Mouse (Mus musculus) embryonic facial prominence, embryonic 14.5 days (tissue): Measurements from ENCODE around the gene Leng8. TPM values are rescaled to one million over a fixed set of nuclear protein-coding genes. Genes with fewer than 3 reads are reported as not detected.
A peak's percentile ranks its signal among the peaks of the same experiment; 100 is the strongest.

Experiments used
- ATAC-seq: fragments of 200-750 bp; cut with Nextera tagmentation; 2 replicates; pipeline ENCODE4 v1.8.0; 2017; ENCODE audit warnings: low read depth, moderate number of reproducible peaks, moderate TSS enrichment
- DNase-seq: peaks from one replicate; pipeline ENCODE4 v3.0.0-alpha.2; 2015; ENCODE audit warnings: low spot score
- H3K27ac ChIP-seq: fragments of 300-500 bp; sonication (generic); replicated peaks from 2 replicates; pipeline ENCODE4 v1.5.1; 2014; ENCODE audit warnings: low read depth, mild to moderate bottlenecking, low read length, moderate library complexity
- H3K27me3 ChIP-seq: fragments of 300-500 bp; sonication (generic); replicated peaks from 2 replicates; pipeline ENCODE4 v1.6.1; 2014; ENCODE audit warnings: low read length; ENCODE audit not compliant: control insufficient read depth, insufficient read depth
- H3K36me3 ChIP-seq: fragments of 300-500 bp; sonication (generic); 2 replicates; pipeline ENCODE4 v1.6.1; 2014; ENCODE audit warnings: low read length, mixed read lengths; ENCODE audit not compliant: control insufficient read depth, insufficient read depth
- H3K4me1 ChIP-seq: fragments of 300-500 bp; sonication (generic); 2 replicates; pipeline ENCODE4 v1.6.1; 2014; ENCODE audit warnings: antibody characterized with exemption, low read length; ENCODE audit not compliant: control insufficient read depth, insufficient read depth
- H3K4me2 ChIP-seq: fragments of 300-500 bp; sonication (generic); 2 replicates; pipeline ENCODE4 v1.6.1; 2014; ENCODE audit warnings: low read depth, mild to moderate bottlenecking, low read length, moderate library complexity, mixed read lengths
- H3K4me3 ChIP-seq: fragments of 300-500 bp; sonication (generic); 2 replicates; pipeline ENCODE4 v1.5.1; 2014; ENCODE audit warnings: low read depth, mild to moderate bottlenecking, low read length
- H3K9ac ChIP-seq: fragments of 300-500 bp; sonication (generic); 2 replicates; pipeline ENCODE4 v1.6.1; 2014; ENCODE audit warnings: low read depth, mild to moderate bottlenecking, low read length, moderate library complexity, mixed read lengths
- H3K9me3 ChIP-seq: fragments of 300-500 bp; sonication (generic); 2 replicates; pipeline ENCODE4 v1.6.1; 2016; ENCODE audit warnings: low read length; ENCODE audit not compliant: control insufficient read depth
- WGBS: fragments of 180-500 bp; shearing (Covaris S2); extraction: QIAGEN DNeasy Blood & Tissue Kit; methylation state at CpG from one replicate; pipeline ENCODE4 v1.1.7; 2014; 5-methylcytosine and 5-hydroxymethylcytosine counted together
- polyA plus RNA-seq: library from polyadenylated mRNA; unstranded; fragments of >200 nt; fragmentation: Nextera tagmentation; extraction: Ambion mirVana; gene quantifications from 2 replicates; pipeline ENCODE4 v1.2.1, GENCODE M21; 2014

Gene Leng8
- polyA plus RNA-seq, 1 experiment from 2014 or later: 38.7 TPM

DNA sequence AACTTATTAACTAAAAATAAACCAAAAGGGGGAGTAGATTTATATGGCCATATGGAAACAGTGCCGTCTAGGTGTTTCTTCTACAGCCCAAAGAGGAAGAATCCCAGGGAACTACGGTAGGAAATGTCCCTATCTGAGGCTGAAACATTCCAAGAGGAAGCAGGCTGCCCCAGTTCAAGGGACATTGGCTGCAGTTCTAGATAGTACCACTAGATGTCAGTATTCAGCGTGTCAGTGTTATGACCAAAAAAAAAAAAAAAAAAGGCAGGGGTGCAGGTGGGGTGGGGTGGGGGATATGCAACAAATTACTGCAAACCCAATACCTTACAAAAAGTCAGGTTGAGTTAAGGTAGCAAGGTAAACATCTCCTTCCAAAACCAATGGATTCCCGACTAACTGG lies 33.4 kb upstream of the Leng8 start:
- no peaks in the 10 kb centered on the region for H3K4me1 ChIP-seq
- 14% methylated on average over 4 of the region's 4 CpGs for WGBS
- no peak for ATAC-seq

DNA sequence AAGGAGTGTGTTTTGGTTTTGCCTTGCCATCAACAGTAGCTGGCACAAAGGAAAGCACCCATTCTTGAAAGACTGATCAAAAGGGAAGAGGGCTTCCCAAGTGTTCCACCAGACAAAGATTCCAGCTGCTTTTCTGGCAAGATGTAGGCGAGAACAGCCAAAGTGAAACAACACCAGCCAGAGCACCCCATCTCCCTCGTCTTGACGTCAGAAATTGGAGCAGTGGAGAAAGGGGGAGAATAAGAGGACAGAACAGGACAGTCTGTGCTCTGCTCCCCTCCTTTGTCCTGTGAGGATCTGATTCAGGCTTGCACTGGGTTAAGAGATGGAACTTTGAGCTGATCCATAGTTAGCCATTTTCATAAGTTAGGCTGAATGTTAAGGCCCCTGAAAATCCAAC lies 25.1 kb upstream of the Leng8 start:
- no peak for ATAC-seq
- H3K9ac ChIP-seq: no peak overlapping the region
- no peaks in the 10 kb centered on the region for H3K9me3 ChIP-seq
- H3K27ac ChIP-seq: no peak overlapping the region
- H3K36me3 ChIP-seq: no peaks in the 10 kb centered on the region
- WGBS: 59% methylated on average over 3 of the region's 3 CpGs
- H3K4me2 ChIP-seq: no peak overlapping the region
- no peak overlapping the region for H3K4me3 ChIP-seq
- no peaks in the 10 kb centered on the region for H3K4me1 ChIP-seq
- H3K27me3 ChIP-seq: no peaks in the 10 kb centered on the region
- DNase-seq: no peak

More for the DNA sequence above, 33.4 kb upstream of the Leng8 start:
- Histone ChIP-seq H3K36me3 (no peaks in the 10 kb centered on the region), H3K9me3 (no peaks in the 10 kb centered on the region), H3K9ac (no peak overlapping the region), H3K4me3 (no peak overlapping the region), H3K4me2 (no peak overlapping the region), H3K27ac (no peak overlapping the region), H3K27me3 (no peaks in the 10 kb centered on the region)
- DNase-seq: peak; percentile 47

DNA sequence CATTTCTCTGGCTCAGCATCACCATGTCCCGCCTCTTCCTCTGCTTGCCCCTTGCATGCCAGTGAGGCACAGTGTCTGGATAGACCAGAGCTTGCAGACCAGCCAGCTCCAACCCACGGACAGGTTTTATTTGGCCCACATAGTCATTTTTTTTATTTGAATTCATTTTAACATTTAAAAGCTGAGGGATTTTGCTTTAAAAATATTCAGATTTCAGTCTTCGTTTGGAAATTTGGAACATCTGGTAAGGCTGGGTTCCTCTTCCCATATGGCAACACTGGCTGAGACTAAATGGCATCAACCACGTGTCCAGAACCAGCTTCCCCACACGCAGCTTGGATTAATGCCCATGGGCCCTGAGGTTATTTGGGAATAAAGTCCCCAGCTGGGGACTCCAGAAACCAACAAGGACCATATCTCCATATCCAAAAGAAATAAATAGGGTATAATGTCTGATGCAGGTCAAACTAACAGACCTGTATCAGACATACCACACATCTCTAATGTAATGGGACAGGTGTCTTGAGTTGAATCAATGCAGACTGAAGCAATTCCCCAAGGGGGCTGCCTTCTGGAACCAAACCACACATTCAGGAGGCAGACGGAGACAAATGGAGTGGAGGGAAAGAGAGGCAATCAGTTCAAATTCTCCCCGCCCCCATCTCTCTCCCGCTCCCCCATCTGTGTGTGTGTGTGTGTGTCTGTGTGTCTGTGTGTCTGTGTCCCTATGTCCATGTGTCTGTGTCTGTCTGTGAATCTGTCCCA lies 19.6 kb upstream of the Leng8 start:
- Histone ChIP-seq H3K4me1 (0 out of 2 replicates have a peak, but pooled peaks cover 7% of the 10 kb centered on the region), H3K27ac (no peak overlapping the region), H3K9ac (no peak overlapping the region), H3K27me3 (peaks cover 19% of the 10 kb centered on the region), H3K36me3 (no peaks in the 10 kb centered on the region), H3K9me3 (no peaks in the 10 kb centered on the region), H3K4me3 (no peak overlapping the region), H3K4me2 (no peak overlapping the region)
- 57% methylated on average over 8 of the region's 8 CpGs for WGBS
- DNase-seq (no peak), ATAC-seq (no peak)

DNA sequence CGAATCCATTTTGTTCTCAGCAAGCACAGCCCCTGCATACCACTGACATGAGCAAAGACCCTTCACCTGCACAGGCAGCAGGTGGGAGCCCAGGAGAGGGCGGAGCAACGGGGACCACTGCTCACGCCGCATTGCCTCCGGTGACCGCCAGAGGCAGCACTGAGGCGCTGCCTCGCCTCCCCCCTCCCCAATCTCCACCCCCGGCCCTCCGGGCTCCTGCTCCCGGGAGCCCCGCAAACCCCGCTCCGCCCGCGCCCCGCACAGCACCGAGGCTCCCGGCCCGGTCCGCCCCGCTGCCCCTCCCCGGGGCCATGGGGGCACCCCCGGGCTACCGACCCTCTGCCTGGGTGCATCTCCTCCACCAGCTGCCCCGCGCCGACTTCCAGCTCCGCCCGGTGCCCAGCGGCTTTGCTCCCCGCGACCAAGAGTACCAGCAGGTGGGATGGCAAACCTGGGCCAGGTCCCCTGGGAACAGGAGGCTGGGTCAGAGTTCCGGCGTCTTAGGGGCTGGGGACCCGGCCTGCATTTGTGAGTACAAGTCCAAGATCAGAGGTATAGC lies 17.4 kb upstream of the Leng8 start, which contains the start of gene Ttyh1:
Gene Ttyh1 (plus strand): TSS at position 65 of the 559 bp plus-strand sequence.
- no peak for DNase-seq
- peaks cover 12% of the 10 kb centered on the region; the same call in 1 of the 2 replicates for H3K4me1 ChIP-seq
- peaks cover 19% of the 10 kb centered on the region for H3K27me3 ChIP-seq
- H3K4me3 ChIP-seq: peak within 1 kb of the TSS; percentile 46
- no peak for ATAC-seq
- no peak within 1 kb of the TSS for H3K27ac ChIP-seq
- H3K9ac ChIP-seq: peak within 1 kb of the TSS; percentile 66
- no peaks in the 10 kb centered on the region for H3K36me3 ChIP-seq
- no peaks in the 10 kb centered on the region for H3K9me3 ChIP-seq
- 0% methylated on average over 18 of the region's 37 CpGs for WGBS
- H3K4me2 ChIP-seq: peak within 1 kb of the TSS; percentile 75

DNA sequence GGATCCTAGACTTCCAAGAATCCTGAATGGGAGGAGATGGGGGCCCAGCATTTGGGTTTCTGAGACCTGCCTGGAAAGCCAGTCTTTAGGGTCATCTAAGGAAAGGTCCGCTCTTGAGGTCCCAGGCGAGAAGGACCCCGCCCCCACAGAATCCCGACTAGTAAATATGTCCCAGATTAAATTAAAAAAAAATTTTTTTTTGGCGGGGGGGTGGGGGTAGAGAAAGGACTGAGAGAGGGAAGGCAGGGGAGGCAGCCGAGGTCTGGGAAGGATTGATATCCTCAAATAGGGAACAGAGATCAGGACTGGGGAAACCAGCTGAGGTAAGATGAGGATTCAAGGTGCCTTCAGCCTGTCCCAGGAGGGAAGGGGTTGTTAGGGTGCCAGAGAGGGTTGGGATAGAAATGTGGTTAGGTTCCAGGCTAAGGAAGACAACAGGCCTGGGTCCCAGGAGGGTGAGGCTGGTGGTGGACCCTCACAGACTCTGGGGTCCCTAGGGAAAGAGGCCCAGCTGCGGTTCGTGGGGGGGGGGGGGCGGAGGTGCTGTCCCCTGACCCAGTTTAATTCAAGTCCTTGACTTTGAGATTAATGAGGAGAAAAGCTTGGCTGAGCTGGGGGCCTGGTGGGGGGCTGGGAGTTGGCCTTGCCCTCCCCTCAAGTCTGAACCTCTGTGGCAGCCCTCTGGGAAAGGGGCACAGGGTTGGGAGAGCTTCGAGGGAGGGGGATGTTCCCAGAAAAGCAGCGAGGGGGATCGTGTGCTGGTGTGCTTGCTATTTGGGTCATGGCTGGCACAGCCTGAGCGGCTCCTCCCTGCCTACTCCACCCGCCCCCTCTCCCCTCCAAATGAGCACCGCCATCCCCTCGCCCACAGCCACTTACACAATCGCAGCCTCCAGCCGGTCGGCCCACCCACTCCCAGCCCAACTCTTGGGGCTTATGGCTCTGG lies 16.6 kb upstream of the Leng8 start:
- Histone ChIP-seq H3K27me3 (peaks cover 19% of the 10 kb centered on the region), H3K4me1 (peaks cover 14% of the 10 kb centered on the region; the same call in 1 of the 2 replicates), H3K4me3 (peak overlapping the region; percentile 46), H3K36me3 (no peaks in the 10 kb centered on the region), H3K9ac (peak overlapping the region; percentile 66), H3K27ac (no peak overlapping the region; the same call in 1 of the 2 replicates), H3K9me3 (no peaks in the 10 kb centered on the region), H3K4me2 (peak overlapping the region; percentile 75)
- DNase-seq: peak; percentile 12
- ATAC-seq: no peak
- WGBS: 13% methylated on average over 10 of the region's 19 CpGs

DNA sequence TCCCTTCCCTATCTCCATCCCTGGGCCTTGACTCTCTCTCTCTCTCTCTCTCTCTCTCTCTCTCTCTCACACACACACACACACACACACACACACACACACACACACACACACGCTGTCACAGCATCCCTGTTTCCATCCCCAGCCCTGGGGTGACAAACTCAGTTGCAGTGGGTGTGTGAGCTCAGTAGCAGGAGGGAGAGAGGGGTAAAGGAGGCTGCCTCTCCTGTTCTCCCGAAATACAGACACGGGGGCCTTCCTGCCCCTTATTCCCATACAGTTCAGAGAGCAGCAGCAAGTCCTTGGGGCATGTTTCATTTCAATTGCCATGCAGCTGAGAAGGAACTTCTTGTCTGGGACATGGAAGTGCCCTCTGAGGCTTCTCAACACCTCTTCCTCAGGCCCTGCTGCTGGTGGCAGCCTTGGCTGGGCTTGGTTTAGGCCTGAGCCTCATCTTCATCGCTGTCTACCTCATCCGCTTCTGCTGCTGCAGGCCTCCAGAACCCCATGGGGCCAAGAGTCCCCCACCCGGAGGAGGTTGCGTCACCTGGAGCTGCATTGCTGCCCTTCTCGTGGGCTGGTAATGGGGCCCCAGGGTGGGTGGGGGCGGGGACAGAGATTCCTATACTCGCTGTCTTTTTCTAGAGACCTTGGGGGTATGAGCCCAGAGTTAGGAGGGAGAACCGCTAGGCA lies 14.6 kb upstream of the Leng8 start:
- no peak for ATAC-seq
- H3K4me2 ChIP-seq: no peak overlapping the region
- peaks cover 14% of the 10 kb centered on the region; the same call in 1 of the 2 replicates for H3K4me1 ChIP-seq
- peaks cover 19% of the 10 kb centered on the region for H3K27me3 ChIP-seq
- no peak overlapping the region for H3K4me3 ChIP-seq
- no peaks in the 10 kb centered on the region for H3K9me3 ChIP-seq
- DNase-seq: no peak
- WGBS: 43% methylated on average over 11 of the region's 11 CpGs
- no peaks in the 10 kb centered on the region for H3K36me3 ChIP-seq
- H3K27ac ChIP-seq: no peak overlapping the region
- no peak overlapping the region for H3K9ac ChIP-seq

DNA sequence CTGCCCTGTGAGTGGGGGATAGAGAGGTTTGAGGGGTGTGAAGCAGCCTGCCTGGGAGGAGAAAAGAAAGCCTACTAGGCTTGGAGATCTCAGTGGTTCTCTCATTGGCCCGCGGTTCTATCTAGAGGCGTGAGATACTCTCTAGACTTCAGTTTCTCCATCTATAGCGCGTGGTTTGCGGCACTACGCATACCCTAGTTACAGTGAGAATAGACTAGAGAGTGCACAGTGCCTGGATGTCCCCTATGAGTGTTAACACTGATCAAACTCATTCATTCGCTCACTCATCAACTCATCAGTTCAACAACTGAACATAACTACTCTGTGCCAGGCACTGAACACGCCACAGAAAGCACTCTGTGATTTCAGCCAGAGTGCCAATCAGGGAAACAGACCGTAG lies 14.1 kb upstream of the Leng8 start:
- Histone ChIP-seq H3K4me1 (peaks cover 14% of the 10 kb centered on the region; the same call in 1 of the 2 replicates), H3K4me3 (no peak overlapping the region), H3K27me3 (peaks cover 19% of the 10 kb centered on the region), H3K4me2 (no peak overlapping the region), H3K27ac (no peak overlapping the region), H3K9ac (no peak overlapping the region), H3K36me3 (no peaks in the 10 kb centered on the region), H3K9me3 (no peaks in the 10 kb centered on the region)
- WGBS: 81% methylated on average over 10 of the region's 10 CpGs
- DNase-seq: no peak
- no peak for ATAC-seq

DNA sequence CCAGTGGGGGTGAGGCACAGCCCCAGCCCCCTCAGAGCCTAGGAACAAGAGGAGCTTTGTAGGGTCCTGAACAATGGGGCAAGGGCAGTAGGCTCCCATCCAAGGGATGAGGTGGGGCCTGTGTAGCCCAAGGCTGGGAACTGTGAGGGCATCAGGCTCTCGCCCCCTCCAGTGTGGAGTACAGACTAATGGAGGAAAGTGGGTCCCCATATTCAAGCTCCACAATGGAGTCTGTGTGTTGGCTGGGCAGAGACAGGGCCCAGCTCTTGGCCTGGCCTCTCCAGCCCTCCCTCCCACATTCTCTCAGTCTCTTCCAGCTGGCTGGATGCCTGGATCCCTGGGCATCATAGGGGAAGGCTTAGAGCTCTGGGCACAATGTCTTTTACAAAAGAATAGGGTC lies 13.1 kb upstream of the Leng8 start:
- Histone ChIP-seq H3K36me3 (no peaks in the 10 kb centered on the region), H3K4me3 (no peak overlapping the region), H3K9me3 (no peaks in the 10 kb centered on the region), H3K27ac (peak overlapping the region; percentile 0; the same call in 1 of the 2 replicates), H3K9ac (no peak overlapping the region), H3K4me2 (no peak overlapping the region), H3K4me1 (peaks cover 14% of the 10 kb centered on the region; the same call in 1 of the 2 replicates), H3K27me3 (peaks cover 17% of the 10 kb centered on the region)
- DNase-seq: peak; percentile 53
- peak; percentile 51 for ATAC-seq
- 22% methylated on average over 1 of the region's 1 CpGs for WGBS
